Mouse (Mus musculus): ENCODE measurements around the gene Gna12. TPM values are rescaled to one million over a fixed set of nuclear protein-coding genes. Genes with fewer than 3 reads are reported as not detected.

Gna12 gene
- polyA plus RNA-seq, 1 experiment = 2.3 TPM

DNA sequence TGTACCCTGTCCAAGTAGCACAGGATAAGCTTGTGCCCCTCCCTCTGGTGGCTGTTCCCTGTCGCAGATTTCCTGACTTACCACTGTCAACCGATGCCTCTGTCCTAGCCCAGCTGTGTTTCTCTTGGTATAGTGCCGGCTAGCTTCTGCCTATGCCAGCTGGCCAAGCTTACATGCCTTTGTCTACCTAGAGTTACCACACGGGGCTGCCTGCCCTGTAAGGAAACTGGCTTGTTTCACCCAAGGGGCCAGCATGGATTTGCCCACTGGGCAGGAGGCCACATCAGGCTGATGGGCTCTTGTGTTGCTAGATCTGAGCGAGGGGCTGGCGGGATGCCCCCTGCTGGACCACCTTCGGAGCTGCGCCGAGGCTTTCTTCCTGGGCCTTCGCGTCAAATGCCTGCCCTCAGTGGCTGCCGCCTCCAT, 86.5 kb downstream of the Gna12 start:
- Histone ChIP-seq H3K36me3 (ENCODE audit: control insufficient read depth) (no peaks in the 10 kb centered on the region), H3K4me3 (replicated peaks) (no peak overlapping the region), H3K27me3 (ENCODE audit: control insufficient read depth) (peaks cover 2% of the 10 kb centered on the region), H3K9me3 (ENCODE audit: control insufficient read depth, low read length) (no peaks in the 10 kb centered on the region), H3K4me1 (ENCODE audit: control insufficient read depth) (peaks cover under 1% of the 10 kb centered on the region; the same call in 1 of the 2 replicates)
- no peak for TF ChIP-seq TAL1 (IDR thresholded peaks at IDR 0.05; ENCODE audit: low read length)
- TF ChIP-seq GATA1 (IDR thresholded peaks at IDR 0.05; ENCODE audit: low read length) = no peak

DNA sequence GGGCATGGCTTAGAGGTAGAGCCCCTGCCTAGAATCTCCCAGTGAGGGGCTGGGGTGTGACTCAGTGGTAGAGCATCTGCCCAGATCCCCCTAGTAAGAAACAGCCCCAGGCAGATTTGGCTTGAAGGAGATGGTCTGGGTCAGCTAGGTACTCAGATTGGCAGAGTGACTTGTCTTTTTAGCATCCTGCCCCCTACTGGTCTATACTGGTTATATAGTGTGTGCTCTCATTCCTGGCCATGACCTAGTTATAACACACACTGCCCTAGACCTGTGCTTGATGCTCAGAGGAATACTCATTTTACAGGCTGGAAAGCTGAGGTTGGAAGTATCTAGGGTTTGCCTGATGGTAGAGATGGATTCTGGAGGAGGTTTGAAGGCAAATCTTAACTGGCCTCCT, 88.4 kb downstream of the Gna12 start:
- peaks cover 17% of the 10 kb centered on the region for H3K27me3 ChIP-seq (ENCODE audit: control insufficient read depth)
- no peaks in the 10 kb centered on the region for H3K36me3 ChIP-seq (ENCODE audit: control insufficient read depth)
- no peak overlapping the region for H3K4me3 ChIP-seq (replicated peaks)
- TF ChIP-seq TAL1 (IDR thresholded peaks at IDR 0.05; ENCODE audit: low read length) (no peak), GATA1 (IDR thresholded peaks at IDR 0.05; ENCODE audit: low read length) (no peak)
- no peaks in the 10 kb centered on the region for H3K9me3 ChIP-seq (ENCODE audit: control insufficient read depth, low read length)
- no peaks in the 10 kb centered on the region for H3K4me1 ChIP-seq (ENCODE audit: control insufficient read depth)

- TF ChIP-seq GATA1 (IDR thresholded peaks at IDR 0.05; ENCODE audit: low read length) (no peak), TAL1 (IDR thresholded peaks at IDR 0.05; ENCODE audit: low read length) (no peak)
- Histone ChIP-seq H3K9me3 (ENCODE audit: control insufficient read depth, low read length) (no peaks in the 10 kb centered on the region), H3K36me3 (ENCODE audit: control insufficient read depth) (no peaks in the 10 kb centered on the region), H3K27me3 (ENCODE audit: control insufficient read depth) (peaks cover 25% of the 10 kb centered on the region), H3K4me3 (replicated peaks) (no peak overlapping the region), H3K4me1 (ENCODE audit: control insufficient read depth) (no peaks in the 10 kb centered on the region)
Observed at GRCm38 (mm10) chr5:140741040-140741439, 89.2 kb downstream of the Gna12 start.

DNA sequence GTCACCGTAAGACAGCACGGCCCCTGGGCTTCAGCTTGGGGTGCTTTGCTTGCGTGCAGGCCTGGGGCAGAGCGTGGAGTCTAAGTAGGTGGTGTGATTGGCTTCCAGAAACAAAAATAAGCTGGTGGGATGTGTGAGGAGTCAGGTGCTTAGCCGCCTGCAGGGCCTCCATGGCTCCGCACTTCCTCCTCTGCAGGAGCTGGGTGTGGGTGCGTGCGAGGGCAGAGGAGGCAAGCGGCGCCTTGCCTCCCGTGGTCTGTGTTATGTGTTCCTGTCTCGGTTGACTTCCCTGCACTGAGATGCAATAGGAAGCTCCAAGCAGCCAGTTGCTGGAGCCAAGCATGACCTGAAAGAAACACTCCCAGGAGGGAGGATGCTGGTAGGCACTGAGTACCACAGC, 90.4 kb downstream of the Gna12 start:
- no peak overlapping the region for H3K4me3 ChIP-seq (replicated peaks)

DNA sequence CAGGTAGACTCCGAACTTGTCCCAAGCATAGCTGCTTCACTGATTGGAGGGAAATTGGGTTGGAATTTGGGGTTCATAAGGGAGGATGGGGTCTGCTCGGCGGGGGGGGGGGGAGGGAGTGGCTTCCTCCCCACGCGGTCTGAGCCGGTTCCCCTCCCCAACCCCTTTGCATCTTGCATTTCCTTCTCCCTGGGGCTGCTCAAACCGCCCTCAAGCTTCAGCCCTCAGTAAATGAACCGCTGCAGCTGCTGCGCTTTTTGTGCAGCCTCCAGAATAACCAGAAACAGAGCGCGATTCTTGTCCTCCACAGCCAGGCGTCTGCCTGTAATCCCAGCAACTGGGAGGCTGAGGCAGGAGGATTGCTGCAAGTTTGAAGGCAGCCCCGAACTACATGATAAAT, 94.1 kb downstream of the Gna12 start:
- Histone ChIP-seq H3K27me3 (ENCODE audit: control insufficient read depth) (peaks cover 51% of the 10 kb centered on the region), H3K9me3 (ENCODE audit: control insufficient read depth, low read length) (no peaks in the 10 kb centered on the region), H3K36me3 (ENCODE audit: control insufficient read depth) (no peaks in the 10 kb centered on the region), H3K4me1 (ENCODE audit: control insufficient read depth) (peaks cover 4% of the 10 kb centered on the region), H3K4me3 (replicated peaks) (no peak overlapping the region)
- TF ChIP-seq GATA1 (IDR thresholded peaks at IDR 0.05; ENCODE audit: low read length) (no peak), TAL1 (IDR thresholded peaks at IDR 0.05; ENCODE audit: low read length) (no peak)

More for the DNA sequence above, 90.4 kb downstream of the Gna12 start:
- H3K36me3 ChIP-seq (ENCODE audit: control insufficient read depth) = no peaks in the 10 kb centered on the region
- TF ChIP-seq TAL1 (IDR thresholded peaks at IDR 0.05; ENCODE audit: low read length) = no peak
- TF ChIP-seq GATA1 (IDR thresholded peaks at IDR 0.05; ENCODE audit: low read length) = no peak
- peaks cover 37% of the 10 kb centered on the region for H3K27me3 ChIP-seq (ENCODE audit: control insufficient read depth)
- peaks cover 4% of the 10 kb centered on the region for H3K4me1 ChIP-seq (ENCODE audit: control insufficient read depth)
- no peaks in the 10 kb centered on the region for H3K9me3 ChIP-seq (ENCODE audit: control insufficient read depth, low read length)

DNA sequence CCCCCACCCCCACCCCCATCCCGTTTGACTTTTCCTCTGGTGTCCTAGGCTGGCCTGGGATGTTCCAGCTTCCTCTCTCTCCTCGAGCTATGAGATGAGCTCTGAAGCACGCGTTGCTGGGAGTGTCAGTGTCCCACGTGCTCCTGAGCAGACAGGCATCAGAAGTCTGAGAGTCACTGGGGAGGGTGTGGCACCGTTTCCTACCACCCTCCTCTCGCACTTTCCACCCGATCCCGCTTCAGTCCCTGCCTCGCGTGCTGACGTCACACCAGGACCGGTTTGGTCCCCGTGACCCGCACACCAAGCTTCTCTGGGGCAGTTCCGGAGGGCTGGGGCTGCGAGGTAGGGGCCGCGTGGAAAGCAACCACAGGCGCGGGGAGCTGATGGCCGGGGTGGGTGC, 94.9 kb downstream of the Gna12 start:
- H3K27me3 ChIP-seq (ENCODE audit: control insufficient read depth) = peaks cover 51% of the 10 kb centered on the region
- no peak overlapping the region for H3K4me3 ChIP-seq (replicated peaks)
- no peak for TF ChIP-seq TAL1 (IDR thresholded peaks at IDR 0.05; ENCODE audit: low read length)
- TF ChIP-seq GATA1 (IDR thresholded peaks at IDR 0.05; ENCODE audit: low read length) = no peak

DNA sequence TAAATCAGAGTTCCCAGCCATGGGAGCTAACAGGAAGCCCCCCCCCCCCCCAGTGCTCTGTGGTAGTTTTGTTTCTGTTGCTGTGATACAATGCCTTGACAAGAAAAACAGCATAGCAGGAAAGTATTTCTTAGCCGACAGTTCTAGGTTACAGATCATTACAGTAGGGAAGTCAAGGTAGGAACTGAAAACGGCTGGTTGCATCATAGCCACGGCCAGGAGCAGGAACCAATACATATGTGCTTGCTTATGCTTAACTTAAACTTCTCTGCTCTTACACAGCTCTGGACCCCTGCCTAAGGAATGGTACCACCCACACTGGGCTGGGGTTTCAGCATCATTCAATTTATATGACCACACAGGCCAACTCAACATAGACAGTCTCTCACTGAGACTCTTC, 96.9 kb downstream of the Gna12 start:
- TF ChIP-seq TAL1 (IDR thresholded peaks at IDR 0.05; ENCODE audit: low read length) (no peak), GATA1 (IDR thresholded peaks at IDR 0.05; ENCODE audit: low read length) (no peak)

More for the DNA sequence above, 94.9 kb downstream of the Gna12 start:
- Histone ChIP-seq H3K4me1 (ENCODE audit: control insufficient read depth) (peaks cover 4% of the 10 kb centered on the region), H3K36me3 (ENCODE audit: control insufficient read depth) (no peaks in the 10 kb centered on the region), H3K9me3 (ENCODE audit: control insufficient read depth, low read length) (no peaks in the 10 kb centered on the region)

DNA sequence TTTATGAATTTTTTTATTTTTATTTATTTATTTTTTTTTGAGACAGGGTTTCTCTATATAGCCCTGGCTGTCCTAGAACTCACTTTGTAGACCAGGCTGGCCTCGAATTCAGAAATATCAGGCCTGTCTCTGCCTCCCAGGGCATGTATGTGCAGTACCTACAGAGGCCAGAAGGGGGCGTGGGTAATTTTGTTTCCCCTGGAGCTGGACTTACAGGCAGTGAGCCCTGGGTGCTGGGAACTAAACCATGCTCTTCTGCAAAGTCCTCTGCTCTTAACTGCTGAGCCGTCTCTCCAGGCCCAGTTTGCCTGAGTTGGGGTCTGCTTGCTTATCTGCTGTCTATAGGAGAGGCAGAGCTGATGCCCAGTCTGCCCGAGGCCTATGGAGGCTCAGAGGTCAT, 98.0 kb downstream of the Gna12 start:
- H3K27me3 ChIP-seq (ENCODE audit: control insufficient read depth) = peaks cover 37% of the 10 kb centered on the region
- H3K36me3 ChIP-seq (ENCODE audit: control insufficient read depth) = no peaks in the 10 kb centered on the region
- TF ChIP-seq TAL1 (IDR thresholded peaks at IDR 0.05; ENCODE audit: low read length) = no peak
- no peak for TF ChIP-seq GATA1 (IDR thresholded peaks at IDR 0.05; ENCODE audit: low read length)
- H3K9me3 ChIP-seq (ENCODE audit: control insufficient read depth, low read length) = no peaks in the 10 kb centered on the region
- peaks cover 5% of the 10 kb centered on the region for H3K4me1 ChIP-seq (ENCODE audit: control insufficient read depth)
- no peak overlapping the region for H3K4me3 ChIP-seq (replicated peaks)

More for the DNA sequence above, 96.9 kb downstream of the Gna12 start:
- no peaks in the 10 kb centered on the region for H3K9me3 ChIP-seq (ENCODE audit: control insufficient read depth, low read length)
- peaks cover 47% of the 10 kb centered on the region for H3K27me3 ChIP-seq (ENCODE audit: control insufficient read depth)
- no peak overlapping the region for H3K4me3 ChIP-seq (replicated peaks)
- H3K36me3 ChIP-seq (ENCODE audit: control insufficient read depth) = no peaks in the 10 kb centered on the region
- H3K4me1 ChIP-seq (ENCODE audit: control insufficient read depth) = peaks cover 4% of the 10 kb centered on the region

DNA sequence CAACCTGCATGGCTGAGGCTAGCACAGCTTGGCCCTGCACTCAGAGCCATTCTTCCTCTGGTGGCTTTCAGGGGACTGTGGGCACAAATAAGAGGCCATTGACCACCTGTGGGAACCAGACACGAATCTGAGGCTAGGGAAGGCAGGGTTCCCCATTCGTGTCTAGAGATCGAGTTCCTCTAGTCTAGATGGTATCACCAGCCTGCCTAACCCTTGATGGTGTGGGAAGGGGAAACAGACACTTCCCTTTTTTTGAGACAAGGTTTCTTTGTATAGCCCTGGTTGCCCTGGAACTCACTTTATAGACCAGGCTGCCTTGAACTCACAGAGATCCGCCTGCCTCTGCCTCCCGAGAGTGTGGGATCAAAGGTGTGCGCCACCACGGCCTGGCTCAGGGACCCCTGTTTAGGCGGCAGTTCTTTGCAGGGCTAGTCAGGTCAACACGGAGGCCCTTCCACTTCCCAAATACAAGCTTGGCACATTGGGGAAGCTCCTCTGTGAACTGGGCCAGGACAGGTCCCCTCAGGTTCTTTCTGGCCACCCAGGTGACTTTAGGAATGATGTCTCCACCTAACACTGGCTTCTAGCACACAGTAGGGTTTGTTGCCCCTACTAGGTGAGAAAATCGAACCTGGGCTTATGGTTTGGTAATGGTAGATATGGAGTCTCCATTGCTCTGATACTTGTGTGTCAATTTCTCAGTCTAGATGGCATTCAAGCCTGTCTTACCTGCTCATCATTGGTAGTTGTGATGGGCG, 99.0 kb downstream of the Gna12 start:
- Histone ChIP-seq H3K9me3 (ENCODE audit: control insufficient read depth, low read length) (no peaks in the 10 kb centered on the region), H3K4me1 (ENCODE audit: control insufficient read depth) (peaks cover 12% of the 10 kb centered on the region), H3K36me3 (ENCODE audit: control insufficient read depth) (no peaks in the 10 kb centered on the region), H3K4me3 (replicated peaks) (no peak overlapping the region), H3K27me3 (ENCODE audit: control insufficient read depth) (peaks cover 28% of the 10 kb centered on the region)
- TF ChIP-seq TAL1 (IDR thresholded peaks at IDR 0.05; ENCODE audit: low read length) = no peak
- no peak for TF ChIP-seq GATA1 (IDR thresholded peaks at IDR 0.05; ENCODE audit: low read length)
